Mouse (Mus musculus) T-cell, adult 2 months (primary cell): ENCODE results near the gene Rbfox3.
A peak's percentile ranks its signal among the peaks of the same experiment; 100 is the strongest.

Experiments
- DNase-seq: peaks from one replicate; pipeline ENCODE4 v3.0.0; 2022; ENCODE audit warnings: low spot score

The Rbfox3 gene

DNA sequence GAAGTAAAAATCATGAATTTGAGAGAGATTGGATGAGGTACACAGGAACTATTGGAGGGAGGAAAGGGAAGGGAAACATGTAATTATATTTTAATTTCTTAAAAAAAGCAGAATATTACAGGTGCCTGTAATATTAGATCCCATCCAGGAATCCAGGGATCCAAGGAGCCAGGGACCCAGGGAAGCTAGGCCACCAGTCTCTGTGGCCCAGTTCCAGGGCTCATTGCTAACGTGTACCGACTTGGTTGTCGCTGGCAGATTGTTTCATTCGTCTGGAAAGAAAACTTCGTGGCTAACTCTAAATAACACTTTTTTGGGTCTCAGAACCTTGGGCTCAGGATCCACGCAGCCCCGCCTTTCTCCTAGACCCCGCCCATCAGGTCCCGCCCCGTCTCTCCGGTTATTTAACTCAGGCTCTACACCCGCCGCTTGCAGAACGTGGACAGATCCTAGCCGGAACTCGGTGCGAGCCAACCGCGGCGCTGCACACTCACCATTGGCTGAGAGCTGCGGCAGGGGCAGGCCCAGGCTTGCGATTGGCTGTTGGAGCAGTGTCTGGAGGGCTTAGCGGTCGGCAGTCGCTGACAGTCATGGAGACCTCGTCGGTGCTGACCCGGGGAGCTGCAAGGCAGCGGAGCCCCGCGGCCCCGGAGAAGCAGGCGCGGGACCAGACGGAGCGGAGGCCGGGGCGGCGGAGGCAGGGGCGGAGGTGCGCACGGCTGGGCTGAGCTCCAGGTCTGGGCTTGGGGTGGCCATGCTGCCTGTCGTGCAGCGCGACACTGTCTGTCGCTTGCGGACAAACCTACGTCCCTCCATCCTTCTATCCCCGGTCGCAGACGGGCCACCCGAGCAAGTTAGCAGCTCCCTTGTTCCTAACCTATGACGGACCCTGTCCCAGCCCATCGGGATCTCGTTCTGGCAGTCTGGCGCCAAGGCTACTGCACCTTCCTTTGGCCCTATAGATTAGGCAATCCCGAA lies 434.7 kb downstream of the Rbfox3 start, which contains the start of gene Engase:
Gene Engase (plus strand): TSS at position 434 of the 978 bp plus-strand sequence.
- DNase-seq: peak; percentile 91

DNA sequence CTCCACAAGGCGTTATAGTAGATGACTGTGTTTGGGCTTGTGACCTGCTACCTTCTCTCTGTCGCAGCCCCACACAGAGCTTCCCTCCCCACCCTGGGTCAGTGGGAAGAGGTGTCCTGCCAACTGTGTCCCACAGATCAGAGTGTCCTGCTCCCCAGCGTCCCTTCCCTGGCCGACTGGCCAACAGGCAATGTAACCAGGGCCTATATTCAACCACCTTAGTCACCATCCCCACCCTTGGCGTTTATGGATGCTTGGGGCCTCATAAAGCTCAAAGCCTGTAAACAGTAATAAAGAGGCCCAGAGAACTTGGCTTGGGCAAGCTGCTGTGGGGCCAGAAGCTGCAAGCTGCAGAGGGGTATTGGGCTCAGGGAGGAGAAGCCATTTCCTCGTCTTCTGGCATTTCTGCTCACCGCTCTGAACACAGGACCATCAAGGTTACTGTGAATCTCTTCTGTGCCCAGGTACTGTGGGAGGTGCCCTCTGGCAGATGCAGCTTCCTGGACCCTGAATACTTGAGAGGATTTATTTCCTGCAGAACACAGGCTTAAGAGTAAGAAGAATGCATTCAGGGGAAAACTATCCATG lies 435.8 kb downstream of the Rbfox3 start:
- no peak for DNase-seq

DNA sequence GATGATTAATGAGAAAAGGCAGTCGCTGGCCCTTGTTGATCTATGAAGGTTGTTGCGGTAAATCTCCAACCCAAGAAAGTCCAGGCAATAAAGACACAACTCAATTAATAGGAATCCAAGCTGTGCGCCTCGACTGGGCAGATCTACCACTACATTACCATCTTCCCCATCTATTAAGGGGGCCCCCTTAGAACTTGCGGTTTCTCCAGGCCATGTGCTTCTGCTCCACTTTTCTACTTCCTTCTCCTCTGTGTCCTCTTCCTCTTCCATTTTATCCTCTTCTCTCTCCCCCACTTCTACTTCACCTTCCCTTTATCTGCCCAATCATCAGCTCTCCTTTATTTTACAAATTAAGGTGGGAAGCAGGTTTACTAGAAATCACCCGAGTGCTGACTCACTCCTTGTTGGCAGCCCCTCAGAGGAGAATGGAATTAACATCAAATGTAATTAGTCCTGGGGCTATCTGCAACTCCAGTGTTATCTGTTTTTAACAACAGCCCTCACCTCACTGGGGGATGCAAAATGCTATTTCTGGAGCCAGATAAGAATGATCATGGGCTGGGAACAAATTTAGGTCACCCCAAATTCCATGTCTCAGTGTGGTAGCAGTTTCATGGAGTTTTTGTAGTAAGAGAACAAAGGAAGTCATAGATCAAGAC lies 437.4 kb downstream of the Rbfox3 start:
- no peak for DNase-seq

DNA sequence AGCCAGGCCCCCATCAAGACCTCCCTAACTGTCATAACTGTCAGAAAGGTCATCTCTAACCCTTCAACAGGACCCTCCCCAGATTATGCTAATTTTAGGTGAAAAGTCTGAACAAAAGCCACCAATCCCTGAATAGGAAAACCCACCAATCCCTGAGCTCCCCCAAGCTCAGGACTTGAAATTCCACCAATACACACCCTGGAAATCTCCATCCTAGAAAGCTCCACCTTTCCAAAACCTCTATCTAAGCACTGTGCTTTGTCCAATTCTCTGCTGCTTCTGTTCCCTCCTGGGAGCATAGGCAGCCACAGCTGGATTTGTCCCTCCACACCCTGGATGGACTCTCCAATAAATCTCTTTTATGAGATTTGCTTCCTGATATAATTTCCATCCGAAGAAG lies 438.2 kb downstream of the Rbfox3 start:
- no peak for DNase-seq

DNA sequence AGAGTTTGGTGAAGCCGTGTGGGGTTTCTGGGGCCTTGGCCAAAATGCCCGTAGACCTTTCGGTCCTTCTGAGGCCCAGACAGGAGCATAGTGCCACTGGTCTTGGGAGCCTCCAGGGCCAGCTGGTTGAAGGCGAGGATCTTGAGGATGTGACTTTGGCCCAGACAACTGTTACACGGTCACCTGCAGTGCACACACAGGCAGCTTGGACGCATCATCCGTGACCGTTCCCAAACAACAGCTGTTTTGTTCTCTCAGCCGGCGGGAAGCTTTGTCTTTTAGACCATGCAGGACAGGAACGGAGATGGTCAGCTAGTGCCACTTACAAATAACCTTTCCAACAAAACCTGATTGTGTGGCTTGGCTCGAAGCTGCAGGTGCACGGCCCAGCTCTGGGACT lies 439.7 kb downstream of the Rbfox3 start:
- no peak for DNase-seq

DNA sequence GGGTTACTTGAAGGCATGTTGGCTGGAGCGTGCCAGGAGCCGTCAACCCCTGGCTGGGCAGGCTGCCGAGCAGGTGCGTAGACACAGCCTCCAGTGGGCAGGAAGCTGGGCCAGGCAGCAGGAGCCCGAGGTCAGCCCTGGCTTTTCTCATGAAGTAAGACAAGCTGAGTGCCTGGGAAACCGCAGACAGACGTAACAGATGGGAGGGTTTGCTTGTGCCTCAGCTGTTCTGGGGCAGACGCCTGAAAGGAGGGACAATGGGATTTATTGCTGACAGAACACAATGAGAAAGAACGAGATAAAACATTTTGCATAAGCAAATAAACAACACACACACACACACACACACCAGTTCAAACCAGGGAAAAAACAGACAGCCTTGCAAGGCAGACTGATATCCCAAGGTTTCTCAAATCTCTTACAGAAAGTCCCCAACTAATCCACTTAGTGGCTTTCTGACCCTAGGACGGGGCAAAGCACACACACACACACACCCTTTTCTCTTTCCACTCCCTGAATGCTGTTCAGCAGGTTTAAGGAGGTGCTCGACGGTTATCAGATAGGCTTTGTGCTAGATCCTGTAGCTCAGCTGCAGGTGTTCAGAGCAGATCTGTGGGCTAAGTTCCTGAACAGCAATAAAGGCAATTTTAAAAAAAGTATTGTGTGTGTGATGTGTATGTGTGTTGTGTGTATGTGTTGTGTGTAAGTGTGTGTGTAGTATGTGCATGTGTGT lies 441.0 kb downstream of the Rbfox3 start:
- peak; percentile 11 for DNase-seq

DNA sequence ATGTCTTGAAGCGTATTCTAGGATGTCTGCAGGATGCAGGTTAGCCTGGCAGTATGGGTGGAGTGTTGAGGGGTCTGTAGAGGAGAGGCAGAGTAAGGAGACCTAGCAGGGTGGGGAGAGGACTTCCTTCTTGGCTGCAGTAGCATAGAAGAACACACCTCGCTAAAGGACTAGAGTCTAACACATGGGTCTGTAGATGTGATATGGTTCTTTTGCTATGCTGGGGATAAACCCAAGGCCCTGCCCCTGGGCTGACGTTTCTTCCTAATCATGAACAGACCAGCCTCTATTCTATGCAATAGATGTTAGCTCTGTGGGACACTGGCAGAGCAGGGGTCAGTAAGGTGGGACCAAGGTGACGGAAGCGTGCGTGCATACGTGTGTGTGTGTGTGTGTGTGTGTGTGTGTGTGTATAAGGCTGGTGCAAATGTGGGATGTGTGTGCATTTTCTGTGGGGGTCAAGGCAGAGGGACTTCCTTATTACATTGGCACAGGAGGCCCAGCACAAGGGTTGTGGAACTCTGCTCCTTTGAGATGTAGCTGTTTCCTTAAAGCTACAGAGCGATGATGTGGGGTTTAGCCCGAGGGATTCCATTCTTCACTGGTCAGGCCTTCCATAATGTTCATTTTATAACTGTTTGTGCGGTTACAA lies 441.8 kb downstream of the Rbfox3 start:
- no peak for DNase-seq

DNA sequence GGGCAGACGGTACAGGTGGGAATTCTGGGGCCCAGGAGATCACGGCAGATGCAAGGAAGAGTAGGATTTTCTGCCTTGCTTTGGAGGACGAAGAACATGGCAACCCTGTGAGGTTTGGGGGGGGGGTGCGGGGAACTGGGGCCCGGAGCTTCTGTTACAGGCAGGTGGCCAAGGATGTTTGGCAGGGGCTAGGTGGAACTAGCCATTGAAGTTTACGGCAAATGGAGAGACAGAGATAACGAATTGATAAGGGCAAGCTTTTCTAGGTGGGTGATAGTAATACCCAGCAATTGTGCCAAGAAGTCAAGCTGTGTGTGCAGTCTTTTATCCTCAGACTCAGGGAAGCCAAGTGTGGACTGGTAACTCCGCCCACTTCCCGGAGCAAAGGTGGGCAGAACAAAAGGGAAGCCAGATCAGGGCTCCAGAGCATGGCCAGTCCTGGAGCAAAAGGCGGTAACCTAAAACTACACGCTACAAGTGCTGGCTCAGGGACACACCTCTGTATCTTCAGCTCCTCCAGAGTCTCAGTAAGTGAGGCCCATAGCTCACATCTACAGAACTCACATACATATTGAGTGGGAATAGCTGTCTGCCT lies 443.9 kb downstream of the Rbfox3 start:
- DNase-seq: no peak

DNA sequence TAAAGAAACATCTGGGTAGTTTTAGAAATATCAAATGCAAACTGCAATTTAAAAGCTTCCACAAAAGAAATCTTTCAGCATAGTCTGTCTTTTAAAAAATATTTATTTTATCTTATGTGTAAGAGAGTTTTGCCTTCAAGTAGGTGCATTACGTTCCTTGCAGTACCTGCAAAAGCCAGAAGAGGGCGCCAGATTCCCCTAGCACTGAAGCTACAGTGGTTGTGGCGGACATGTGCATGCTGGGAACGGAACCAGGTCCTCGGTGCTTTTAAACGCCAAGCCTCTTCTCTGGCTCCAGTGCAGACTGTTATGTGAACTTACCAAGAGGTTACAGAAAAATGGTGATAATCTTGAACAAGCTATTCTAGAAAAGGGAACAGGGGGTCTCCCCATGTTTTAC lies 451.1 kb downstream of the Rbfox3 start:
- DNase-seq: peak; percentile 44

DNA sequence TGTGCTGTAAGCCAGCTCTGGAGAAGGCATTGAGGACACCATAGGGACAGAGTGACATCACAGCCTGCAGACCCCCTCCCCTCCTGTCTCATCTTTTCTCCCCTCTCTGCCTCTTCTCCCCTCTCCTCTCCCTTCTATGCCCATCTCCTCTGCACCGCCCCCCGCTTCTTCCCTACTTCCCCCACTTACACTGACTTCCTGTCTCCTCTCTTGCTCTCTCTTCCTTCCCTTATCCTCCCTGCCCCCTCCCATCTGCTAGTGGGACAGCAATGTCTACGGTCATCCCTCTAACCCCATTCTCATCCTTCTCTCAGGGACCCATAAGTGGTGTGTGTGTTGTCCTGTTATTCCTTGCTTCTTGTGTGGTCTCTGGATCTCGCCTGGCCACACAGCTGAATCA lies 451.9 kb downstream of the Rbfox3 start:
- no peak for DNase-seq

DNA sequence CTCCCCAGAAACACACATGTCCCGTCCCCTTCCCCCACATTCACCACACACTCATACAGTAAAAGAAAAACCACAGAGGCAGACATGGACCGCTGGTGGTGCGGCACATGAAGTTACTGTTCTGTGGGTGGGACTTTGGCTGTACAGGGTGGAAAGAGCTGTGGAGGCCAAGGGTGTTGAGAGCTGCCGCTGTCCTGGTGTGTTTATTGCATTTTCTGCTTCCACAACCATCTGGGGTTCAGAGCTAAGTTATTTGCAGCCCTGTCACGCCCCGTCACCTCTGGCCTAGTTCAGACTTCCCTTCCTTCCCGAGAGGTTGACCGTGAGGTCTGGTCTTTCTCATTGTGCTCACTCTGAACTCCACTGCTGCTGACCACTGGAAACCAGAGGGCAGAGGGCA lies 452.3 kb downstream of the Rbfox3 start:
- DNase-seq: no peak

DNA sequence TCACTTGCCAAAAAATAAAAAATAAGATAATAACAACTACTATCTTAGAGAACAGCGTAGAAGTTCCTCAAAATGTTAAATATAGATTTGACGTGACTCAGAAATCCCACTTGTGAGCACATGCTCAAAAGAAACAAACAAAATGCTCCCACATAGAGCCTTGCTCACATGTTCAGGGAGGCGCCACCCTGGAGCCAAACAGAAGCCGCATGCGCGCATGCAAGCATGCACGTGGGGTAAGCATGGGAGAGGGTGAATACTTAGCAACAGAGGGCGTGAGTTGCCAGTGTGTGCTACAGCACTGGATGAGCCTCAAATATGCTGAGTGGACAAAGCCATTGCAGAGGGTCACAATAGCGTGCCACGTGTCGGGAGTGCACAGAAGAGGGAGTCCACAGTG lies 454.5 kb downstream of the Rbfox3 start:
- DNase-seq: no peak

DNA sequence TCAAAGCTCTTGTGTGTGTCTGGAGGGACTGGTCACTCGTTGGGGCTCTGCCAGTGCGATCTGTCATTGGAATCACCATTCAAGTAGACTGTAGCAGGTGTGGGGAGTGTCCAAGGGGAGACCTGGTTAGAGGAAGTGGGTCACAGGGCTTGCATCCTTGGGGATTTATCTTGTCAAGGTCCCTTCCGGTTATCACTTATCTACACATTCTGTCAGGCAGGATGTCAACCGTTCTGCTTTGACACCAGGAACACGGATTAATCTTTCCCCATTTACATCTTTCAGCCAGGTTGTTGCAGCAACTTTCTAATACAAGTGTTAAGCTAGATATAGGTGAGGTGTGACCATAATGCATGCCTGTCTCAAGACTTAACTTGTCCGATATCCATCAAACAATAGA lies 455.6 kb downstream of the Rbfox3 start:
- DNase-seq: no peak

DNA sequence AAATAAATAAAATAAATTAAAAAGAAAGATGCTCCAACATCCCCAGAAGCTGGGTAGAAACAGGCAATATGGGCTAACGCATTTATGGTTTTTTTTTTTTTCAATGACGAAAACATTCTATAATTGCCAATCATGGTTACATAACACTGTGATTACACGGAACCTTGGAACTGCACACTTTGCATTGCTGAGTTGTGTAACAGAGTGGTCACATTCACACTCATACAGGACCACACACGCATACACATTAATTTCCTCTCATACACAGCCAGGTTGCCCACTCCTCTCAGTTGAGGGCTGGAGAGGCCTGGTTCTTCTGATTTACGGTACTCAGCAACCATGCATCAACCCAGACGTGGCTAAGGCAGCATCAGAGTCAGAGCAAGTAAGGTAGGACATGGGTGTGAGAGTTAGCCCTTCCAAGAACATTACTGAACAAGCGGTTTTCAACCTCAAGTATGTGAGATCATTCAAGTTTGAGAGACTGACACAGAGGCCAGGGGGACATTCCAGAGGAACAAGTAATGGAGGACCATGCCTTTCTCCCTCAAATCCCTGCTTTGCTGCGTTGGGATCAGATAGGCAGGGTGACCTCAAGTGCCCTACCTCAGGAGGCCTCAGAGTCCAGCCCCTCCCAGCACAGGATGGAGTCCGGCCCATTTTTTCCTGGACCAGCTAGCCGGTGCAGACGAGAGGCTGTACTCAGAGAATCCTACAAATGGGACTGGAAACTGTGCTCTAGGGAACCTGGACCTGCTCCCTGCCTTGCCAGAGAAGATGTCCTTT lies 457.3 kb downstream of the Rbfox3 start:
- DNase-seq: no peak

DNA sequence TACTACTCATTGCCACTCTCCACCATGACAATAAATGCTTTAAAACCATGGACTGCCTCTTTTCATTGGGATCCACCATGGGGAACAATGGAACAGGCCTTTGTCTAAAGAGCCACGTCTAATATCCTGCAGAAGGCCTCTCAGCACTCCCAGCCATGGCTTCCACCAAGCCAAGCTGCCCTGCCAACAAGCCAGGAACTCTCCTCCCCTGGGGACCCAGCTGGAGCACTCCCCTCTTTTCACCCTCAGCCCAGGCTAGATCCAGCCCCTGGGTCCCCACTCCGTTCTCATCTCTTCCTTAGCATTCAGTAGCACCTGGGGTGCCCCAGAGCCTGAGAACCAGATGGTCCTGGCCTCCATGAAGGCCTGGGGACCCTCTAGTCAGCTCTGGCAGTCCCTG lies 458.4 kb downstream of the Rbfox3 start:
- no peak for DNase-seq

DNA sequence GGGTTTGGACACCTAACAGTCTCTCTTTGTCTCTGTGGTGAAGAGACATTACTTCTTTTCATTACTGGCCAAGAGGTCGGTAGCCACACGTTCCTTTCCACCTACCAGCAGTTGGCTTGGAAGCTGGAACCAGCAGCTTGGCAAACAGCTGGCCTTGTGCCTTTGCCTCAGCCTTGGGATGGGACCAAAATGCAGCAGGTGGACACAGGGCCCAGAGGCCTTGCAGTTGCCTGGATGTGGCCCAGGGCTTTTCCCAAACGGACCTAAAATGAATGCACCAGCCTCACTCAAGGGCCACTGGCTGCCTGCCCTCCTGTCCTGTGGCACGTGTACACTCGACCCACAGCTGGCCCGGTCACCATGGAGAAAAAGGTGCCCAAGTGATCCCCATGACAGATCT lies 460.2 kb downstream of the Rbfox3 start:
- DNase-seq: no peak

DNA sequence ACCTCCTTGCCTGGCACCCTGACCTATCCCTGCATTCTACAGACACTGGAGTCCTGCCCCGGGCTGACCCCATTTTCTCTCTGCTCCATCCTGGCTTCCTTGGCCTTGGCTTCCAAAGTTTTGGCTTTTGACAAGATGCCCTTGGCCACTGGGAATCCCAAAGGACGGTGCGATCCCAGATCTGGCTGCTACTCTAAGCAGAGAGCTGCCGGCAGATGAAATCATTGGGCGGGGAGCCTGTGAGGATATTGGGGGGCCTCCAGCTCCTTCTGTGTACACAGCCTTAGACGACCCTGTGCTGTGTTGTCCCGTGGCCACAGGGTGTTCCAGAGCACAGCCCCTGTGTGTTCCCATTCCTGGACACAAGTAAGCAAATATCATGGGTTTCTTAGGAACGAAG lies 463.0 kb downstream of the Rbfox3 start:
- no peak for DNase-seq

DNA sequence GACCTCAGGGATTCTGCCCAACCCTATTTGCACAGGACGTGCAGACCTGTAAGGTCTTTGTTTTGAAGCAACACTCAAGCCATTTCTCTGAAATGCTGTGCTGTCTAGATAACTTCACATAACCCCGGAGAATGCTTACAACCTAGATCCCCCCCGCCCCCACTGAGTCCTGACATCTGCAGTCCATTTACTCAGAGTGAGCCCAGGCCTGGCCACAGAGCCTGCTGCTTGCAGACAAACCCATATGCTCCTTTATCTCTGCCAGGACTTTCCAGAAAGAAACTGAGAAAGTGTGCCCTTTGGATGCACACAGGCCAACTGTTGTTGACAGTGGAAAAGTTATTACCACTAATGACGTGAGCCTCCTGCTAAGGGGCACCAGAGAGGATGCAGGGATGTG lies 464.1 kb downstream of the Rbfox3 start:
- DNase-seq: no peak

DNA sequence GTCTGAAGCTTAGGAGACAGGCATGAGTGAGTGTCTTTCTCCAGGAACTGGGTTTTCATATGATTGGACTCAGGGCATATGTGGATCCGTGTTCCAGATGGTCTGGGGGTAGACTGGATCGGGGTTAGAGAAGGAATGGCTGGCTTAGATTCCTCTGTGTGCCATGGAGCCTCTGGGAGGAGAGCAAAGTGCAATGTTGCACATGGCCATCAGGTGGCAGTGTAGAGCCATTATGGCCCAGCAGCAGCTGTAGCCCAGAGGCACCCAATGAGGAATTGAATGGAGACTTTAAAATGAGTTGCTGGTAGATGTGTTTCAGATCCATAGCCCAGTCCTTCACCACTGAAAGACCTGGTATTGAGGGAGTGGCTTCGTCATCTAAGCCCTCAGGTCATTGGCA lies 465.6 kb downstream of the Rbfox3 start:
- peak; percentile 55 for DNase-seq

DNA sequence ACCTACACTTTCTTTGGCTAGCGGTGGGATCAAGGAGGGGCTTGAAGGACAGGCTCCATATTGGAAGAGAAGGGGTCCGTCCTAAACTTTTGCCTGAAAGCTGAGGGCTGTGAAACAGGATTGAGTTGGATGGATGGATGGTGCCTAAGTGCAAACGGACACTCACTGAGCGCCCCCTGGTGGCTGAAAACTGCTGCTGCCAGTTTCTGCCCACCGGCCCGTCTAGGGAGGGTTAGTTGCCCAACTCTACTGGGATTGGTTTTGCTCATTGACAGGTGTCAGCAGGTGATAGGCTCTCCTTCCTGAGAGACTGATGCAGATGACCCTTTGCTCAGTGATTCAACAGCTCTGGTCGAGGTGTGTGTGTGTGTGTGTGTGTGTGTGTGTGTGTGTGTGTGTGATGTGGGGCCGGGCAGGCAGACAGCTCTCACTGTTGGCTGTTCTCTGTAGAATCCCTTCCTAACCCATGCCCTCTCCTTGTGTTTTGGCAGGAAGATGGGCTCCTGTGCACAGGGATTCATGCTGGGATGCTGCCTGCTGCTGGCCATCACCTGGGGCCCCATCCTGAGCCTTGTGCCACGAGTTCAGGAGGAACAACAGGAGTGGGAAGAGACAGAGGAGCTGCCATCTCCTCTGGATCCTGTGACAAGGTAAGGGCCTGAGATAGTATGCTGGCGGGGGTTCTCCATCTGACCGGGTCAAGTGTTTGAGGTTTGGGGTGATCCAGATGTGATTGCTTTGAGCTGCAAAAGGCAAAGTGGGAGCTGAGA lies 468.0 kb downstream of the Rbfox3 start:
- peak; percentile 55 for DNase-seq
